Mouse (Mus musculus) CH12.LX (cell line): ENCODE measurements at regions not wholly inside any gene's neighbourhood (a gene's known extent, or its start where the extent isn't known, plus 50 kb on each side); places are given as distances from the start of the nearest gene placed in this dataset.
A peak's percentile ranks its signal among the peaks of the same experiment; 100 is the strongest.
"Not testable (repeated sequence)": the region's sequence is repeated elsewhere in the genome, so short reads cannot be mapped to it uniquely, and the experiment has no call there.

Experiments used
- DNase-seq: peaks from one replicate; pipeline ENCODE4 v3.0.0-alpha.2; 2013; ENCODE audit errors: extremely low read depth
- H3K27ac ChIP-seq: 2 replicates; pipeline ENCODE4 v1.5.1; 2012; ENCODE audit warnings: low read depth, mild to moderate bottlenecking, control low read depth, moderate library complexity; ENCODE audit not compliant: insufficient read depth
- H3K27me3 ChIP-seq: replicated peaks from 2 replicates; pipeline ENCODE3; 2012; ENCODE audit warnings: inconsistent platforms
- H3K36me3 ChIP-seq, 2 experiments: replicated peaks in 1 of 2; 2 replicates each; pipeline versions ENCODE3 to v1.6.1; 2012; ENCODE audit warnings: inconsistent platforms in 1 of 2, low read length in 1 of 2, mild to moderate bottlenecking in 1 of 2, mixed read lengths in 1 of 2, moderate library complexity in 1 of 2; ENCODE audit not compliant: control insufficient read depth in 1 of 2, insufficient read depth in 1 of 2
- H3K4me1 ChIP-seq, 2 experiments: 2 replicates each; pipeline ENCODE4 v1.6.1; 2012; ENCODE audit warnings: inconsistent platforms in 1 of 2, moderate library complexity in 1 of 2; ENCODE audit not compliant: insufficient read depth in 2 of 2, control insufficient read depth in 1 of 2
- H3K4me2 ChIP-seq: 2 replicates; pipeline ENCODE4 v1.6.1; 2012; ENCODE audit warnings: low read depth, mild to moderate bottlenecking, control low read depth; ENCODE audit not compliant: poor library complexity, insufficient read depth, severe bottlenecking
- H3K4me3 ChIP-seq, 3 experiments: fragments of 150-350 bp in 1 of 3; sonication (generic) in 1 of 3; replicated peaks in 1 of 3; 2 replicates each; pipeline versions ENCODE3 to v1.5.1; 2011 to 2012; ENCODE audit warnings: low read depth in 2 of 3, low read length in 2 of 3, mild to moderate bottlenecking in 2 of 3, moderate library complexity in 2 of 3, control low read depth in 1 of 3, improper control_type of control experiment in 1 of 3, inconsistent platforms in 1 of 3, mixed read lengths in 1 of 3; ENCODE audit not compliant: poor library complexity in 1 of 3
- H3K79me2 ChIP-seq: replicated peaks from 2 replicates; pipeline ENCODE4 v1.6.1; 2012; ENCODE audit warnings: mild to moderate bottlenecking, moderate library complexity; ENCODE audit not compliant: control insufficient read depth, poor library complexity, insufficient read depth, severe bottlenecking; ENCODE audit errors: extremely low read depth
- H3K9ac ChIP-seq: 2 replicates; pipeline ENCODE4 v1.6.1; 2012; ENCODE audit warnings: low read depth, mild to moderate bottlenecking, control low read depth, moderate library complexity; ENCODE audit not compliant: insufficient read depth
- H3K9me3 ChIP-seq: replicated peaks from 2 replicates; pipeline ENCODE3; 2012; ENCODE audit warnings: low read length, inconsistent platforms, mixed read lengths
- BHLHE40 ChIP-seq: IDR thresholded peaks from 2 replicates; pipeline ENCODE4 v1.6.1; 2011; ENCODE audit warnings: mild to moderate bottlenecking, low read depth, low read length, improper control_type of control experiment
- CHD1 ChIP-seq: IDR thresholded peaks from 2 replicates; pipeline ENCODE4 v1.6.1; 2012; ENCODE audit warnings: low read depth, low read length, improper control_type of control experiment, inconsistent platforms
- CTCF ChIP-seq, 2 experiments: IDR thresholded peaks in 1 of 2; conservative IDR thresholded peaks in 1 of 2; 2 replicates each; pipeline ENCODE4 v1.5.1; 2011 to 2012; ENCODE audit warnings: low read depth in 2 of 2, low read length in 2 of 2, improper control_type of control experiment in 1 of 2, inconsistent platforms in 1 of 2, mild to moderate bottlenecking in 1 of 2, moderate library complexity in 1 of 2
- E2F4 ChIP-seq: IDR thresholded peaks from 2 replicates; pipeline ENCODE4 v1.6.1; 2011; ENCODE audit warnings: low read depth, low read length, improper control_type of control experiment; ENCODE audit not compliant: insufficient replicate concordance
- ELF1 ChIP-seq: IDR thresholded peaks from 2 replicates; pipeline ENCODE4 v1.6.1; 2014; ENCODE audit warnings: low read depth, mild to moderate bottlenecking, inconsistent platforms, low read length, improper control_type of control experiment
- ETS1 ChIP-seq: conservative IDR thresholded peaks from 2 replicates; pipeline ENCODE4 v1.6.1; 2012; ENCODE audit warnings: low read depth, mild to moderate bottlenecking, inconsistent platforms, low read length, improper control_type of control experiment, moderate library complexity
- GABPA ChIP-seq: IDR thresholded peaks from 2 replicates; pipeline ENCODE4 v1.6.1; 2012; ENCODE audit warnings: low read depth, low read length, improper control_type of control experiment, inconsistent platforms; ENCODE audit not compliant: insufficient replicate concordance
- HCFC1 ChIP-seq: IDR thresholded peaks from 2 replicates; pipeline ENCODE4 v1.6.1; 2012; ENCODE audit warnings: low read depth, mild to moderate bottlenecking, inconsistent platforms, low read length, improper control_type of control experiment
- JUN ChIP-seq: IDR thresholded peaks from 2 replicates; pipeline ENCODE4 v1.6.1; 2011; ENCODE audit warnings: low read depth, mild to moderate bottlenecking, low read length, improper control_type of control experiment, moderate library complexity; ENCODE audit not compliant: insufficient read depth
- JUND ChIP-seq: conservative IDR thresholded peaks from 2 replicates; pipeline ENCODE4 v1.6.1; 2011; ENCODE audit warnings: low read depth, low read length, improper control_type of control experiment
- KAT2A ChIP-seq: IDR thresholded peaks from 2 replicates; pipeline ENCODE4 v1.6.1; 2012; ENCODE audit warnings: low read length, improper control_type of control experiment, inconsistent platforms; ENCODE audit not compliant: insufficient replicate concordance
- MAFK ChIP-seq: IDR thresholded peaks from 2 replicates; pipeline ENCODE4 v1.6.1; 2011; ENCODE audit warnings: low read length, improper control_type of control experiment; ENCODE audit not compliant: insufficient replicate concordance
- MAX ChIP-seq: IDR thresholded peaks from 2 replicates; pipeline ENCODE4 v1.6.1; 2011; ENCODE audit warnings: low read length, improper control_type of control experiment
- MAZ ChIP-seq: IDR thresholded peaks from 2 replicates; pipeline ENCODE4 v1.6.1; 2012; ENCODE audit warnings: low read depth, mild to moderate bottlenecking, inconsistent platforms, low read length, improper control_type of control experiment, moderate library complexity
- MEF2A ChIP-seq: IDR thresholded peaks from 2 replicates; pipeline ENCODE4 v1.6.1; 2014; ENCODE audit warnings: low read depth, mild to moderate bottlenecking, inconsistent platforms, low read length, improper control_type of control experiment, borderline replicate concordance
- NRF1 ChIP-seq: IDR thresholded peaks from 2 replicates; pipeline ENCODE4 v1.6.1; 2014; ENCODE audit warnings: low read depth, mild to moderate bottlenecking, inconsistent platforms, low read length, improper control_type of control experiment, moderate library complexity
- PAX5 ChIP-seq: IDR thresholded peaks from 2 replicates; pipeline ENCODE4 v1.6.1; 2012; ENCODE audit warnings: low read length, inconsistent platforms, mixed read lengths
- POLR2A ChIP-seq: IDR thresholded peaks from 2 replicates; pipeline ENCODE4 v1.6.1; 2011; ENCODE audit warnings: low read depth, mild to moderate bottlenecking, improper control_type of control experiment, low read length
- POLR2AphosphoS2 ChIP-seq: IDR thresholded peaks from 2 replicates; pipeline ENCODE4 v1.6.1; 2011; ENCODE audit warnings: low read depth, low read length, improper control_type of control experiment
- RAD21 ChIP-seq: IDR thresholded peaks from 2 replicates; pipeline ENCODE4 v1.6.1; 2011; ENCODE audit warnings: low read depth, mild to moderate bottlenecking, low read length, improper control_type of control experiment, moderate library complexity
- RCOR1 ChIP-seq: conservative IDR thresholded peaks from 2 replicates; pipeline ENCODE4 v1.6.1; 2012; ENCODE audit warnings: low read depth, mild to moderate bottlenecking, inconsistent platforms, low read length, improper control_type of control experiment
- SIN3A ChIP-seq: IDR thresholded peaks from 2 replicates; pipeline ENCODE4 v1.6.1; 2012; ENCODE audit warnings: low read length, improper control_type of control experiment, inconsistent platforms
- SMC3 ChIP-seq: IDR thresholded peaks from 2 replicates; pipeline ENCODE4 v1.6.1; 2011; ENCODE audit warnings: low read depth, low read length, improper control_type of control experiment
- TCF12 ChIP-seq: IDR thresholded peaks from 2 replicates; pipeline ENCODE4 v1.6.1; 2014; ENCODE audit warnings: low read depth, mild to moderate bottlenecking, inconsistent platforms, low read length, improper control_type of control experiment
- UBTF ChIP-seq: IDR thresholded peaks from 2 replicates; pipeline ENCODE4 v1.6.1; 2012; ENCODE audit warnings: low read depth, mild to moderate bottlenecking, inconsistent platforms, low read length, improper control_type of control experiment, moderate library complexity
- USF1 ChIP-seq: IDR thresholded peaks from 2 replicates; pipeline ENCODE4 v1.6.1; 2014; ENCODE audit warnings: low read depth, mild to moderate bottlenecking, inconsistent platforms, low read length, improper control_type of control experiment
- USF2 ChIP-seq: conservative IDR thresholded peaks from 2 replicates; pipeline ENCODE4 v1.6.1; 2011; ENCODE audit warnings: low read depth, low read length, improper control_type of control experiment
- ZC3H11A ChIP-seq: IDR thresholded peaks from 2 replicates; pipeline ENCODE4 v1.6.1; 2012; ENCODE audit warnings: low read depth, mild to moderate bottlenecking, inconsistent platforms, low read length, improper control_type of control experiment
- ZKSCAN1 ChIP-seq: IDR thresholded peaks from 2 replicates; pipeline ENCODE4 v1.6.1; 2012; ENCODE audit warnings: low read depth, inconsistent platforms, low read length, improper control_type of control experiment, borderline replicate concordance
- ZMIZ1 ChIP-seq: IDR thresholded peaks from 2 replicates; pipeline ENCODE4 v1.6.1; 2012; ENCODE audit warnings: low read depth, mild to moderate bottlenecking, inconsistent platforms, low read length, improper control_type of control experiment
- dilution Hi-C: fragments of 300-500 bp; cut with MboI; formaldehyde crosslinking; loops from 2 replicates; pipeline ENCODE4 v1.14.3; 2020; ENCODE audit warnings: low sequenced_read_pairs; ENCODE audit not compliant: extremely low pct_unique_long_range_greater_than_20kb, extremely low pct_ligation_motif_present
- in situ Hi-C: fragments of 300-500 bp; cut with MboI; formaldehyde crosslinking; loops from 3 replicates; pipeline ENCODE4 v1.14.3; 2019; ENCODE audit warnings: low sequenced_read_pairs, low pct_ligation_motif_present, low pct_unique_long_range_greater_than_20kb, mixed read lengths

GRCm38 (mm10) chr6:14504171-14504570, 250.9 kb downstream of the Ppp1r3a start:
- Histone ChIP-seq H3K4me2 (no peak overlapping the region), H3K79me2 (no peaks in the 10 kb centered on the region), H3K36me3 (no peaks in the 10 kb centered on the region), H3K4me1 (no peaks in the 10 kb centered on the region), H3K9me3 (no peaks in the 10 kb centered on the region), H3K27me3 (no peaks in the 10 kb centered on the region), H3K9ac (no peak overlapping the region), H3K27ac (no peak overlapping the region), H3K4me3 (no peak overlapping the region)
- dilution Hi-C loops = no loop called here
- no peak for TF ChIP-seq POLR2AphosphoS2
- TF ChIP-seq MAZ = no peak
- peak; percentile 33 to 57; a peak in 3 of 4 replicates for TF ChIP-seq CTCF (conservative IDR thresholded peaks at IDR 0.05 in 1 of 2, IDR thresholded peaks at IDR 0.05 in 1 of 2; ENCODE audit: low read depth in 2 of 2, low read length in 2 of 2)
- TF ChIP-seq TCF12 = no peak
- no peak for TF ChIP-seq GABPA
- peak; percentile 45 for TF ChIP-seq SMC3
- TF ChIP-seq RAD21 = peak; percentile 59
- TF ChIP-seq POLR2A = no peak
- TF ChIP-seq BHLHE40 = no peak
- no peak for TF ChIP-seq MEF2A
- no peak for TF ChIP-seq MAFK
- TF ChIP-seq ZMIZ1 = no peak
- TF ChIP-seq ZC3H11A = no peak
- no peak for TF ChIP-seq RCOR1
- no peak for TF ChIP-seq NRF1
- TF ChIP-seq UBTF = no peak
- TF ChIP-seq USF2 = no peak
- TF ChIP-seq USF1 = no peak
- no peak for TF ChIP-seq KAT2A
- no peak for TF ChIP-seq JUND
- no peak for TF ChIP-seq JUN
- peak; percentile 44 for DNase-seq
- in situ Hi-C loops = no loop called here

DNA sequence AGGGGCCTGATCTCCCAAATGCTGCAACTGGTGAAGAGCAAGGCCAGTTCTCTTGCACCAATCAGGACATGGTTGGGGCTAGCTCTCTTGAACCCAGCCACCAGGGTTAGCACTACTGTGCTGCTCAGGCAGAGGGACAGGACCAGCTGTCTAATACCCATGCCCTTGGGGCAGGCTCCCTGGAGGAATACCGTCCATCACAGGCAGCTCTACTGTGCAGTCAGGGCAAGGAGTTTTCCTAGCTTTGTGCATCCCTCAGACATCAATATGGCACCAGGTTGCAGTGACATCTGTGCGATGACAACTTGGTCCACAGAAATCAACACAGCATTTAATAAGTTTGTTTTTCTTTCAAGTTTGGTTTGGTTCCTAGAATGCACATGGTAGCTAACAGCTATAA, 254.4 kb downstream of the Ppp1r3a start:
- no peaks in the 10 kb centered on the region for H3K79me2 ChIP-seq
- no peak overlapping the region for H3K4me2 ChIP-seq
- DNase-seq = no peak
- H3K27ac ChIP-seq = no peak overlapping the region
- H3K9me3 ChIP-seq = no peaks in the 10 kb centered on the region
- no peak overlapping the region for H3K9ac ChIP-seq
- in situ Hi-C loops (no loop called here), dilution Hi-C loops (no loop called here)
- H3K27me3 ChIP-seq = no peaks in the 10 kb centered on the region
- H3K4me1 ChIP-seq = no peaks in the 10 kb centered on the region
- H3K4me3 ChIP-seq = no peak overlapping the region
- H3K36me3 ChIP-seq = no peaks in the 10 kb centered on the region
- TF ChIP-seq USF1 (no peak), MAX (no peak), E2F4 (no peak), PAX5 (no peak), ETS1 (no peak), ELF1 (no peak), SIN3A (no peak), MAZ (no peak), CHD1 (no peak), GABPA (no peak), HCFC1 (no peak), BHLHE40 (no peak), MEF2A (no peak), RCOR1 (no peak), ZMIZ1 (no peak), ZKSCAN1 (no peak), RAD21 (no peak)

DNA sequence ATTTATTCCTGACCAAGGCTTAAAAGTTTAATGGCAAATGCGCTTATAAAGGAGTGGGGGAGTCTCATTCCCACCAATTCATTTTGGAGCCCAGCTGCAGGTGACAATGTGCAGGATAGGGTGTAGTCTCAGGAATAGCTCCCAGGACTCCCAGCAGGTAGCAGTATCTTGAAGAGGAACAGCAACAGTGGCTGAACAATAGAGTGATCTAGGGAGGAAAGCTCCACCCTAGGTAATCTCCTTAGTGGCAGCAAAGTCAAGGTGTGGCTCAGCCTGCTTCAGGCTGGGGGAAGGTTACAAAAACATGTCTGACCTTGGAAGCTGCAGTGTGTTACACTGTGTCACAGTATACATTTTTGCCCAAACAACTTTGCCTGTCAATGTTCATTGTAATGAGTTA, 255.2 kb downstream of the Ppp1r3a start:
- dilution Hi-C loops, H3K27ac ChIP-seq, H3K9me3 ChIP-seq, in situ Hi-C loops, H3K36me3 ChIP-seq, H3K9ac ChIP-seq, H3K79me2 ChIP-seq, H3K4me1 ChIP-seq, H3K27me3 ChIP-seq, H3K4me2 ChIP-seq, H3K4me3 ChIP-seq, DNase-seq: not testable (repeated sequence)
